ENCODE assay signal across 8 mouse cellular contexts in the genomic region with DNA sequence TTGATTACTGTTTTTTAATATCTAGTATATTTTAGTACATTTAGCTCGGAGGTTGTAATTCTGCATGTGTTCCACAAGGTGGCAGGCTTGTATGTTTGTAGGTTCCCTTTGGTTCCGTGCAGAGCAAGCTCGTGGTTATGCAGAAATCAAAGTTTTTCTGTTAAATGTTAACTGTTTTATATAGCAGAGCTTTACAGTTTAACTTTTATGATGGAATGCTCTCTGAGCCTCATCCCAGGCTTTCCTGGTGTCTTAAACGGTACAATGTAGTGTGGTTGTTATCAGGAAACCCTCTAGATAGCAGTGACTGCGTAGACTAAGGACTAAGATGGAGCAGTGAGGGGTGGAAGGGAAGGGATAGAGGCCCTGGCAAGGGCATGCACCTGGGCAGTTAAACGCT.
DNase-seq lines count a peak whose midpoint lies in the region; ATAC-seq and TF ChIP-seq lines count a peak whose summit lies in the region.

No protein-coding gene starts in this region.

- 42% methylated on average over 6 of the region's 6 CpGs for WGBS in forebrain, postnatal 0 days
- WGBS in limb, embryonic 13.5 days: 28% methylated on average over 6 of the region's 6 CpGs

- H3K9me3 ChIP-seq in forebrain, postnatal 0 days (ENCODE audit: low read length): no peaks in the 10 kb centered on the region
- no peaks in the 10 kb centered on the region for H3K9me3 ChIP-seq in limb, embryonic 13.5 days

- no peak overlapping the region for H3K27ac ChIP-seq in forebrain, postnatal 0 days (ENCODE audit: low read depth, low read length)
- 0 out of 2 replicates have a peak overlapping the region, but pooled peaks have one; percentile 6 for H3K27ac ChIP-seq in limb, embryonic 13.5 days

- no peak overlapping the region for H3K9ac ChIP-seq in forebrain, postnatal 0 days
- no peak overlapping the region for H3K9ac ChIP-seq in limb, embryonic 13.5 days

- peak; percentile 22 to 65 for DNase-seq in heart, adult 18-20 months
- no peak for DNase-seq in heart, adult 11 months
- DNase-seq in 416B (ENCODE audit: low read depth) (peak; percentile 88), NIH3T3 (ENCODE audit: low read depth) (peak; percentile 86)
- peak; percentile 79 for DNase-seq in forebrain, postnatal 0 days
- peak; percentile 81 for DNase-seq in retina, embryonic 14.5 days (ENCODE audit: low spot score)
- no peak for DNase-seq in urinary bladder, postnatal 4 days (ENCODE audit: low spot score in 2 of 2)

- no peaks in the 10 kb centered on the region for H3K27me3 ChIP-seq in forebrain, postnatal 0 days (ENCODE audit: insufficient read depth, low read length)
- no peaks in the 10 kb centered on the region for H3K27me3 ChIP-seq in limb, embryonic 13.5 days

- no peak overlapping the region for H3K4me3 ChIP-seq in forebrain, postnatal 0 days (ENCODE audit: low read depth, low read length)
- no peak overlapping the region for H3K4me3 ChIP-seq in limb, embryonic 13.5 days

- no peaks in the 10 kb centered on the region for H3K4me1 ChIP-seq in forebrain, postnatal 0 days (ENCODE audit: insufficient read depth)
- H3K4me1 ChIP-seq in limb, embryonic 13.5 days: peaks cover 15% of the 10 kb centered on the region

- TF ChIP-seq CTCF in forebrain, postnatal 0 days (IDR thresholded peaks at IDR 0.05; ENCODE audit: low read depth): peak; percentile 78

- H3K36me3 ChIP-seq in forebrain, postnatal 0 days (ENCODE audit: insufficient read depth): no peaks in the 10 kb centered on the region
- H3K36me3 ChIP-seq in limb, embryonic 13.5 days: no peaks in the 10 kb centered on the region; the same call in 1 of the 2 replicates

- no peak overlapping the region for H3K4me2 ChIP-seq in forebrain, postnatal 0 days (ENCODE audit: low read depth)
- no peak overlapping the region for H3K4me2 ChIP-seq in limb, embryonic 13.5 days (replicated peaks)

- peak; percentile 74 for ATAC-seq in forebrain, postnatal 0 days
- ATAC-seq in limb, embryonic 13.5 days (ENCODE audit: low FRiP score, low read depth): peak; percentile 59

Comparison
In these comparisons a context has a peak if more than half of its experiments do, and no peak if none do; other contexts are left out.
1. DNase-seq: peak in heart, adult 18-20 months (2 of 2), 416B (single experiment), NIH3T3 (single experiment), forebrain, postnatal 0 days (single experiment) and retina, embryonic 14.5 days (single experiment); none in heart, adult 11 months (single experiment) and urinary bladder, postnatal 4 days (0 of 2).